Mouse (Mus musculus) neural tube, embryonic 15.5 days (tissue): ENCODE measurements around the gene Shroom1. TPM values are rescaled to one million over a fixed set of nuclear protein-coding genes. Genes with fewer than 3 reads are reported as not detected.

ENCODE experiments used
- ATAC-seq: fragments of 200-750 bp; cut with Nextera tagmentation; 2 replicates; pipeline ENCODE4 v1.8.0; 2017; ENCODE audit warnings: mild to moderate bottlenecking, moderate TSS enrichment, moderate library complexity; ENCODE audit not compliant: low FRiP score
- H3K27ac ChIP-seq: fragments of 300-500 bp; sonication (generic); replicated peaks from 2 replicates; pipeline ENCODE4 v1.5.1; 2015; ENCODE audit warnings: mild to moderate bottlenecking, inconsistent platforms
- H3K27me3 ChIP-seq: fragments of 300-500 bp; sonication (generic); replicated peaks from 2 replicates; pipeline ENCODE4 v1.6.1; 2015; ENCODE audit warnings: inconsistent platforms
- H3K36me3 ChIP-seq: fragments of 300-500 bp; sonication (generic); 2 replicates; pipeline ENCODE4 v1.6.1; 2015; ENCODE audit warnings: inconsistent platforms
- H3K4me1 ChIP-seq: fragments of 300-500 bp; sonication (generic); 2 replicates; pipeline ENCODE4 v1.6.1; 2015; ENCODE audit warnings: inconsistent platforms
- H3K4me2 ChIP-seq: fragments of 300-500 bp; sonication (generic); 2 replicates; pipeline ENCODE4 v1.6.1; 2015; ENCODE audit warnings: inconsistent platforms, mild to moderate bottlenecking, moderate library complexity
- H3K4me3 ChIP-seq: fragments of 300-500 bp; sonication (generic); replicated peaks from 2 replicates; pipeline ENCODE4 v1.5.1; 2015; ENCODE audit warnings: mild to moderate bottlenecking, inconsistent platforms
- H3K9ac ChIP-seq: fragments of 300-500 bp; sonication (generic); replicated peaks from 2 replicates; pipeline ENCODE4 v1.6.1; 2015; ENCODE audit warnings: mild to moderate bottlenecking, inconsistent platforms
- H3K9me3 ChIP-seq: fragments of 300-500 bp; sonication (generic); replicated peaks from 2 replicates; pipeline ENCODE4 v1.6.1; 2016; ENCODE audit warnings: inconsistent platforms
- WGBS: fragments of 180-500 bp; shearing (Covaris S2); methylation state at CpG from one replicate; pipeline ENCODE4 v1.1.7; 2015; ENCODE audit warnings: mixed read lengths; 5-methylcytosine and 5-hydroxymethylcytosine counted together
- polyA plus RNA-seq: library from polyadenylated mRNA; unstranded; fragments of >200 nt; fragmentation: Nextera tagmentation; extraction: Ambion mirVana; gene quantifications from 2 replicates; pipeline ENCODE4 v1.2.1, GENCODE M21; 2015

The Shroom1 gene
- polyA plus RNA-seq, 1 experiment from 2014 or later, result 4.1 TPM

DNA sequence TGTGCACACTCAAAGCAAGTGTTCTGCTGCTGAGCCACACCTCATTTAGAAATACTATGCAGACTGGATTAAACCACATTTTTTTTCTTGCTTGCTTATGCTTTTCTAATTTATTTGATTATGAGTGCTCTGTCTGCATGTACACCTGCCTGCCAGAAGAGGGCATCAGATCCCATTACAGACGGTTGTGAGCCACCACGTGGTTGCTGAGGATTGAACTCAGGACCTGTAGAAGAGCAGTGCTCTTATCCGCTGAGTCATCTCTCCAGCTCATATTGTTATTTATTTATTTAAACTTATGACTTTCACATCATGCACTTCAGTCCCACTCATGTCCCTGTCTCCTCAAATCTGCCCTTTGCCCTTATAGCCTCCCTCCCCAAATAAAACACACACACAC lies 28.7 kb downstream of the Shroom1 start:
- no peaks in the 10 kb centered on the region for H3K36me3 ChIP-seq
- H3K9ac ChIP-seq, result no peak overlapping the region
- H3K9me3 ChIP-seq, result no peaks in the 10 kb centered on the region
- WGBS, result 42% methylated on average over 3 of the region's 3 CpGs
- peaks cover 35% of the 10 kb centered on the region for H3K27me3 ChIP-seq
- H3K4me1 ChIP-seq, result peaks cover 10% of the 10 kb centered on the region
- no peak for ATAC-seq
- no peak overlapping the region for H3K27ac ChIP-seq
- H3K4me3 ChIP-seq, result no peak overlapping the region
- H3K4me2 ChIP-seq, result no peak overlapping the region

DNA sequence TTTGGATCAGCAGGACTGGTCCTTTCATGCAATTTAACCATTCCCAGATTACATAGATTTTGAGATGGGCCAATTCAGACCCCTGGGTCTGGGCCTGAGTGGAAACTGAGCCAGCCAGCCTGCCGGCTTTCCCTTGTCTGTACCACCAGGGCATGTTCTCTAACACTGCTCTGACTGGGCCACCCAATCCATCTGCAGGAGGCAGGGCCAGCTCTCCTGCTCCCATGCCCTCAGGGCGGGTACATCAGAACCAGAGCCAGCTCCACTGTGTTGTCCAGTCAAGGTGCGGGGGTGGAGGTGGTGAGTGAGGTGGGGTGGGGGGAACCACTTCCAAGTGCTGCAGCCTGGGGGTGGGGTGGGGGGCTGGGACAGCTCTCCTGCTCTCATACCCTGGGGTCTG lies 29.3 kb downstream of the Shroom1 start:
- no peak for ATAC-seq

DNA sequence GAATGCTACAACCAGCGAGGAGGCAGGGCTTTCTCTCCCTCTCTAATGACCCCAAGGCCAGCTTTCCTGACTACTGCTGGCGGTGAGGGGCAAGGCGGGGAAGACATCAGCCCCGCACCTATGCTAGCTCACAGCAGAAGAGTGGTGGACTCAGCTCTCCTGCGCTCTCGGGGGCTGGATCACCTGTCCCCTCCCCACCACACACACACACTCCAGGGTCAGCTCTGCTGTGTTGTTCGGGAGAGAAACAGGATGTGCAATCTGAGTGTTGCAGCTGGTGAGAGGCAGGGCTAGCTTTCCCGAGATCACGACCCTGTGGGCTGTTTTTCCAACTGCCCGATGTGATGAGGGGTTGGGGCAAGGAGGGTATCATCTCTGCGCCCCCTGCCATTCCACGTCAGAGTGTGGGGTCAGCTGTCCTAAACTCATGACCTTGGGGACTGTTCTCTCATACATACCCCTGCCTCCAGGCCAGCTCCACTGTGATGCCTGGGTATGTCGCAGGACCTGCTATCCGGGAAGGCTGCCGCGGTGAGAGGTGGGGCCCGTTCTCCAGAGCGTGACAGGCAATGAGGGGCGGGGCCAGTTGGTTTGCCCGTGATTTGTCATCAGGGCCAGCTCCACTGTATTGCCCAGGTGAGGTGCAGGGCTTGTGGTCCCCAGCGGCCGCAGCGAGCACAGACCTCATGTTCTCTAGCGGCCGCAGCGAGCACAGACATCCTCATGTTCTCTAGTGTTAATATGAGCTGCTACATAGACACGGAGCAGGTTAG lies 30.0 kb downstream of the Shroom1 start:
- ATAC-seq, result peak; percentile 63
- WGBS, result 16% methylated on average over 27 of the region's 27 CpGs
- peaks cover 13% of the 10 kb centered on the region for H3K4me1 ChIP-seq

More for the DNA sequence above, 29.3 kb downstream of the Shroom1 start:
- Histone ChIP-seq H3K4me2 (no peak overlapping the region), H3K4me3 (no peak overlapping the region), H3K27ac (no peak overlapping the region), H3K9me3 (no peaks in the 10 kb centered on the region), H3K9ac (no peak overlapping the region), H3K36me3 (no peaks in the 10 kb centered on the region), H3K27me3 (peaks cover 31% of the 10 kb centered on the region), H3K4me1 (peaks cover 10% of the 10 kb centered on the region)
- 70% methylated on average over 3 of the region's 3 CpGs for WGBS

DNA sequence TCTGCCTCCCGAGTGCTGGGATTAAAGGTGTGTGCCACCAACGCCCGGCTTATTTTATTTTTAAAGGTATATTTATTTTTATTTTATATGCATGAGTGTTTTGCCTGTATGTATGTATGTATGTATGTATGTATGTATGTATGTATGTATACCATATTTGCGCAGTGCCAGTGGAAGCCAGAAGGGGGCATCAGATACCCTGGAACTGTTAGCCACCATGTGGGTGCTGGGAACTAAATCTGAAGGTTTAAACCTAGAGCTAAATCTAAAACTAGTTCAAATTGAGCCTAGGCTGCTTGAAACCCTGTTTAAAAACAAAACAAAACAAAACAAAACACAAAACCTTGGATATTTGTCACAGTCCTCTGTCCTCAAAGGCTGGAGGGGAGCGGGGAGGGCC lies 32.0 kb downstream of the Shroom1 start:
- H3K4me1 ChIP-seq, result peaks cover 13% of the 10 kb centered on the region
- ATAC-seq, result no peak

More for the DNA sequence above, 30.0 kb downstream of the Shroom1 start:
- H3K9me3 ChIP-seq, result no peaks in the 10 kb centered on the region
- no peak overlapping the region; the same call in 1 of the 2 replicates for H3K9ac ChIP-seq
- H3K36me3 ChIP-seq, result no peaks in the 10 kb centered on the region
- H3K27ac ChIP-seq, result no peak overlapping the region
- H3K27me3 ChIP-seq, result peaks cover 25% of the 10 kb centered on the region
- H3K4me2 ChIP-seq, result peak overlapping the region; percentile 55
- peak overlapping the region; percentile 20 for H3K4me3 ChIP-seq

DNA sequence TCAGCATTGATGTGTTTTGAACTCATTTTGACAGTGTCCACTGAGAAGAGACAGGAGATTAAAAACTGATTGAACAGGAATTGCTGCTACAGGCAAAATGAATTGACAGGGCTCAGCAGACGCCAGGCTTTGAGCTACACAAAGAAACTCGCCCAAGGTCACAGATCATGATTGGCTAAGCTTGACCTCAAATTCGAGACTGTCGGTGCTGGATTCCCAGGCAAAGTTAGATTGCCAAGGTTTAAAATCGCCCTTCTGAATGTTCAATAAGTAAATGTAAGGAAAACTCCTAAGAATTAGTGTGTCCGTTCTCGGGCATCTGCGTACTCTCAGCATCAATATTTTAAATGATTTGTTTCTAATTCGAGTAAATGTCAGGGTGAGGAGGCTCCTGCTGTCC lies 32.4 kb downstream of the Shroom1 start:
- peaks cover 13% of the 10 kb centered on the region for H3K4me1 ChIP-seq
- H3K4me2 ChIP-seq, result no peak overlapping the region
- H3K27me3 ChIP-seq, result peaks cover 16% of the 10 kb centered on the region; the same call in 1 of the 2 replicates
- no peak overlapping the region for H3K9ac ChIP-seq
- WGBS, result 79% methylated on average over 9 of the region's 9 CpGs
- no peak for ATAC-seq
- no peak overlapping the region for H3K27ac ChIP-seq
- no peaks in the 10 kb centered on the region for H3K9me3 ChIP-seq
- no peak overlapping the region for H3K4me3 ChIP-seq
- H3K36me3 ChIP-seq, result no peaks in the 10 kb centered on the region

More for the DNA sequence above, 32.0 kb downstream of the Shroom1 start:
- Histone ChIP-seq H3K27ac (no peak overlapping the region), H3K36me3 (no peaks in the 10 kb centered on the region), H3K27me3 (peaks cover 16% of the 10 kb centered on the region; the same call in 1 of the 2 replicates), H3K9me3 (no peaks in the 10 kb centered on the region), H3K9ac (no peak overlapping the region), H3K4me2 (no peak overlapping the region), H3K4me3 (no peak overlapping the region)
- 98% methylated on average over 5 of the region's 5 CpGs for WGBS

DNA sequence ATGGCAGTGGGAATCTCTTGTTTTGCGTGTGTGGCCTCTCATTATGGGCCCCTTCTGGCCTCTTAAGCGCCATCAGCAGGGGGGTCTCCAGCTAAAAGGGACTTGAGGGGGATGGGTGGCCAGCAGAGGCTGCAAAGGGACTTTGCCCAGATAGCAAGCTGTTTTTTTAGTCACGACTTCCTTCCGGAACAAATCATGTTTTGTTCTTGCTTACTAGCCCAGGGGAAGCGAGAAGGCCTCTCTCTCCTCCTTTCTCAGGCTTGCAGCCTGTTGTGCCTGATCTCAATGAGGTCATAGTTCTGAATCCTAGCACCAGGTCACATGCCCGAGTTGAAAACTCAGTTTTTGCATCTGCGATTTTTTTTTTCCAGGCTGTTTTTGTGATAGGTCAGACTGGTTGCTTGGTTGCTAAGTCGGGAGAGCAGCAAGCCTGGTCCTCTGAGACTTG lies 35.0 kb downstream of the Shroom1 start:
- Histone ChIP-seq H3K4me1 (peaks cover 14% of the 10 kb centered on the region), H3K36me3 (no peaks in the 10 kb centered on the region), H3K4me3 (no peak overlapping the region), H3K27ac (0 out of 2 replicates have a peak overlapping the region, but pooled peaks have one; percentile 34), H3K27me3 (peaks cover 11% of the 10 kb centered on the region; the same call in 1 of the 2 replicates), H3K4me2 (no peak overlapping the region), H3K9me3 (no peaks in the 10 kb centered on the region), H3K9ac (no peak overlapping the region)
- WGBS, result 11% methylated on average over 8 of the region's 8 CpGs
- no peak for ATAC-seq

DNA sequence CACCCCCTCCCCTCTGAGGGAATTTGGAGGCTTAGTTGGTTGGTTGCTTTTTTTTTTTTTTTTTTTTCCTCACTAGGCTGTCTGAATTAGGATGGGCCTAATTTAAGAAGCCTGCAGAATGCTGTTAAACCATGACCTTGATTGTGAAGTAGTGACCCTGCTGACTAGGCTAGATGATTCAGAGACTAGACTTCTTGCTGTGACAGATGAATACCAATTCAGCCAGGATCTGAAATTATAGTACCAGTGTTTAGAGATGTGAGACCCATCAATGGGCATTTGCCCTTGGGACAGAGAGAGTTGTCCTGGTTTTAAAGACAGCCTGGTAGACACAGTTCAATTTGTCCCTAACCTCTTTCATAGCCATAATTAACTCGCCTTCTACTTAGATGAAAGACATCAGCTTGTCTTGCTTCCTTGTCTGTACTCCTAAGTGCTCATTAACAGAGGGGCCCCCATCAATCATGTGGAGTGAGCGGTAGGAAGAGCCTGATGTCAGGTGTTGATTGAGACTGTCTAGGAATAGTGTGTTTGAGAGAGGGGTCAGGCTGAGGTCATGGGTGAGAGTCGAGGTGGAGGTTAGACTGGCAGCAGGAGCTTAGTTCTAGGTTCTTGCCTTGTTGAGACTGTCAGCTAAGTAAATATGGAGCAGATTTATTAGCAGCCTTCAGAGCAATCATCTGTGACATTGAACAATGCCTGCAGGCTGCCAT lies 36.4 kb downstream of the Shroom1 start:
- WGBS, result 14% methylated on average over 3 of the region's 3 CpGs
- Histone ChIP-seq H3K9ac (no peak overlapping the region), H3K27ac (no peak overlapping the region), H3K36me3 (no peaks in the 10 kb centered on the region), H3K4me1 (peaks cover 8% of the 10 kb centered on the region), H3K4me3 (no peak overlapping the region), H3K9me3 (no peaks in the 10 kb centered on the region), H3K4me2 (no peak overlapping the region), H3K27me3 (no peaks in the 10 kb centered on the region)
- ATAC-seq, result no peak

DNA sequence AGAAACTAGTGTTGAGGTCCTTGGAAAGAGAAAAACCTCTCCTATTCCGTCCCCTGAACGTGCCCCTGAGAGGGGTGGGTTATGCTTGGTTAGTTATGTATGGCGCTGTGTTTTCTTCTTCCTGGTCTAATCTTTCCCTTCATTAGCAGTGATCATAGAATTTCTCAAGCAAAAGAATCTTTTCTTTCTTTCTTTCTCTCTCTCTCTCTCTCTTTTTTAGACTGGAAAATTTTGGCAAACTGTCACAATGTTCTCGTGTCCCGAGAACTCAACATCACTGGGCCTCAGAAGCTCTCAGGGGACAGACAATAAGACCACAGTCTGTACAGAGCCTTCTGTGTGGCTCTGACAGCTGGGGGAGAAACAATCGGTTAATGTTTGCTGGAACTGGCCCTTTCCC lies 38.4 kb downstream of the Shroom1 start:
- Histone ChIP-seq H3K36me3 (no peaks in the 10 kb centered on the region), H3K9ac (no peak overlapping the region), H3K4me3 (no peak overlapping the region), H3K9me3 (no peaks in the 10 kb centered on the region), H3K4me1 (peaks cover 8% of the 10 kb centered on the region), H3K4me2 (no peak overlapping the region), H3K27me3 (no peaks in the 10 kb centered on the region), H3K27ac (0 out of 2 replicates have a peak overlapping the region, but pooled peaks have one; percentile 30)
- ATAC-seq, result no peak
- WGBS, result 19% methylated on average over 6 of the region's 6 CpGs

DNA sequence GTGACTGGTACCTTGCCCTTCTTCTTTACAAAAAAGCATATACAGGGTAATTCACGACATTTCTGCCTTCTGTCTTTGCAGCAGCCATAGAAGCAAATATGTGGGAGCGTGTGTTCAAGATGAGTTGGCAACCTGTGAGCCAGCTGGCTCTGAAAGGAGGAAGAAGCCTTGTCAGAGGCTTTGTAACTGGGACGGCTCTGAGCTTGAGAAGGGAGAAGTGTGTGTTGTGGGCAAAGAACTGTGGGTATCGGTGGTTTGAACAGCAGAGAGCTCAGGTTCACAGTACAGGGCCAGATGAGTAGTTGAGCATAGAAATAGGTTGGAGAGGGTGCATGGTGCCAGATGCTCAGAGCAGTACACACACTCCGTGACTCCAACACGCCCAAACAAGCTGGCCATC lies 39.9 kb downstream of the Shroom1 start:
- no peak overlapping the region for H3K9ac ChIP-seq
- H3K27me3 ChIP-seq, result no peaks in the 10 kb centered on the region
- no peak for ATAC-seq
- no peaks in the 10 kb centered on the region for H3K36me3 ChIP-seq
- H3K4me3 ChIP-seq, result no peak overlapping the region
- H3K4me2 ChIP-seq, result no peak overlapping the region
- H3K9me3 ChIP-seq, result no peaks in the 10 kb centered on the region
- no peak overlapping the region for H3K27ac ChIP-seq
- WGBS, result 82% methylated on average over 6 of the region's 6 CpGs
- peaks cover 5% of the 10 kb centered on the region for H3K4me1 ChIP-seq

DNA sequence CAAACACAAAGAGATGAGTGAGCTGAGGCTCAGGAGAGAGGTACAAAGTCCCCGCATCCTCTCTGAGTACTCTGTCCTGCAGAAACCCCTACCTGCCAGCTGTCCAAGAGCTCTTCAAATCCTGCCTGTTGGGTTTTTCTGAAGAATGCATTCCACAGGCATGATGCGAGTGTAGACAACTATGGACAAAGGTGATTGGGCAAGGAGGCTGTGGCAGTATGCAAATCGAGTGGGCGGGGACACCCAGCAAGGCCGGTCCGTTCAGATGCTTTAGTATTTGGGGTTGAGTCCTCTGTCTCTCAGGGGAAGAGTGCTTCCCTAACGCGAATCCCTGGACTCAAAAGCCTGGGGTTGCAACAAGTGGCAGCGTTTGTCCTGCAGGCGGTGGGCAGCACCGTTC lies 43.6 kb downstream of the Shroom1 start:
- Histone ChIP-seq H3K27me3 (no peaks in the 10 kb centered on the region), H3K4me2 (no peak overlapping the region), H3K4me1 (0 out of 2 replicates have a peak, but pooled peaks cover 5% of the 10 kb centered on the region), H3K27ac (no peak overlapping the region), H3K9ac (no peak overlapping the region), H3K36me3 (no peaks in the 10 kb centered on the region), H3K9me3 (no peaks in the 10 kb centered on the region), H3K4me3 (no peak overlapping the region)
- 14% methylated on average over 11 of the region's 11 CpGs for whole genome bisulfite sequencing
- no peak for ATAC-seq

DNA sequence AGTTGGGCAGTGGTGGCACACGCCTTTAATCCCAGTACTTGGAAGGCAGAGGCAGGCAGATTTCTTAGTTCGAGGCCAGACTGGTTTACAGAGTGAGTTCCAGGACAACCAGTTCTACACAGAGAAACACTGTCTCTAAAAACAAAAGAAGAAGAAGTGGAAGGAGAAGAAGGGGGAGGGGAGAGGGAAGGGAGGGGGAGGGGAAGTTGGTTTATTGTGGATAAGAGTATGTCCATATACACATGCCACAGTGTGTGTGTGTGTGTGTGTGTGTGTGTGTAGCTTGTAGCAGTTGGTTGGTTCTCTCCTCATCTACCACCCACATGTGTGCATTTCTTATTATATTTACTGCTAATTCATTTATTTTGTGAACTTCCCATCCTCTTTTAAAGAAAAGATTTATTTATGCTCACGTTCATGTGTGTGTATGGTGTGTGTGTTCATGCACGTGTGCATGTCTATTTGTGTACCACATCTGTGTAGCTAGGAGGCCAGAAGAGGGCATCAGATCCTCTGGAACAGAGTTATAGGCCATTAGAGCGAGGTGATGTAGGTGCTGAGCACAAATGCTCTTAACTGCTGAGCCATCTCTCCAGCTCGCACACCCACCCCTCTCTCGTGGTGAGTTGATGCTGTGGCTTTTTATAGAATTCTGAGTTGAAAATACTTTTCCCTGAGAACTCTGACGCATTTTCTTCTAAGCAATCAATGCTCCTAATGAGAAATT lies 45.2 kb downstream of the Shroom1 start:
- H3K4me3 ChIP-seq, result no peak overlapping the region
- ATAC-seq, result no peak
- H3K4me1 ChIP-seq, result no peaks in the 10 kb centered on the region
- no peak overlapping the region for H3K27ac ChIP-seq
- no peaks in the 10 kb centered on the region for H3K36me3 ChIP-seq
- H3K9ac ChIP-seq, result no peak overlapping the region
- 85% methylated on average over 8 of the region's 8 CpGs for WGBS
- H3K9me3 ChIP-seq, result no peaks in the 10 kb centered on the region
- H3K27me3 ChIP-seq, result no peaks in the 10 kb centered on the region
- no peak overlapping the region for H3K4me2 ChIP-seq
